Mouse (Mus musculus) right cerebral cortex, postnatal 36 days (tissue): ENCODE measurements around the gene Ntrk3.

Experiments
- DNase-seq, 2 experiments: peaks; one replicate each; pipeline ENCODE4 v3.0.0; 2022; ENCODE audit warnings: low spot score in 2 of 2, mixed read lengths in 1 of 2

Gene Ntrk3

DNA sequence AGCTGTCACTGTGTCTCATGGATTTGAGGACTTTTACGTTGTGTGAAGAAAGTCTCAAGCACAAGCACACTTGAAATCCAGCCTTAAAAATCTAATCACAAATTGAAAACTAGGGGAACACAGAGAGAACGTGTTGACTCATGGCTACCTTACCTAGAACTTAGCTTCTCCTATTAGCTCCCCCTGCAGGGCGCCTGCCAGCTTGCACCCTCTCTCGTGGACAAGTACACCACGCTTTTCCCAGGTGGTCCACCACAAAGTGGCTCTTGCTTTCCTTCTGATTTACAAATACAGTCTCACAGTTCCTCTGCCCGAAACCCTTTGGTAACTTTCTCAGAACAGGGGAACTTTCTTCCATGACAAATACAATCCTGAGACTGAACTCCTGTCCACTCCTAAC lies 94.1 kb downstream of the Ntrk3 start:
- DNase-seq = no peak

- no peak for DNase-seq
Observed at GRCm38 (mm10) chr7:78623686-78624085, 114.1 kb downstream of the Ntrk3 start.

GRCm38 (mm10) chr7:78621115-78621514 lies 116.7 kb downstream of the Ntrk3 start:
- no peak for DNase-seq

GRCm38 (mm10) chr7:78619818-78620577 lies 117.8 kb downstream of the Ntrk3 start:
- DNase-seq = no peak

GRCm38 (mm10) chr7:78605538-78606130 lies 132.2 kb downstream of the Ntrk3 start:
- DNase-seq = no peak

GRCm38 (mm10) chr7:78603922-78604321 lies 133.9 kb downstream of the Ntrk3 start:
- no peak for DNase-seq

GRCm38 (mm10) chr7:78601851-78602250 lies 136.0 kb downstream of the Ntrk3 start:
- DNase-seq = peak in 1 of 2 experiments; percentile 67

DNA sequence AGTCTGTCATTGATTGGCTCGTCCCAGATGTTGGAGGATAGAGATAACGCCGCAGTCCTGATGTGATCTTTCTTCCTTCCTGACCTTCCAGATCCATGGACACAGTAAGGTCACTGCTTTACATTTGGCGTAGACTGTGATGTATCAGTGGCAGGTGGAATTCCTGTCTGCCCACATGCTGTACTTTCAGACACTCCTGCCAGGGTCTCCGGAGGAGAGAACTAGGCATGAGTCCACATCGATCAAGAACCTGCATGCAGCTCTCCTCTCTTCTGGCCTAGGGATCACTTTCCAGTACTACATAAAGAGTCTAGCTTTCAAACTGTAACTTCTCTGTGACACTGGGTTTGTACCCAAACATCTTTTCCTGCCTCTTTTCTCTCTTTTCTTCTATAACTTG lies 136.9 kb downstream of the Ntrk3 start:
- no peak for DNase-seq

- DNase-seq = no peak
Observed at GRCm38 (mm10) chr7:78599941-78600677, 137.7 kb downstream of the Ntrk3 start.

GRCm38 (mm10) chr7:78598147-78598546 lies 139.7 kb downstream of the Ntrk3 start:
- DNase-seq = no peak

DNA sequence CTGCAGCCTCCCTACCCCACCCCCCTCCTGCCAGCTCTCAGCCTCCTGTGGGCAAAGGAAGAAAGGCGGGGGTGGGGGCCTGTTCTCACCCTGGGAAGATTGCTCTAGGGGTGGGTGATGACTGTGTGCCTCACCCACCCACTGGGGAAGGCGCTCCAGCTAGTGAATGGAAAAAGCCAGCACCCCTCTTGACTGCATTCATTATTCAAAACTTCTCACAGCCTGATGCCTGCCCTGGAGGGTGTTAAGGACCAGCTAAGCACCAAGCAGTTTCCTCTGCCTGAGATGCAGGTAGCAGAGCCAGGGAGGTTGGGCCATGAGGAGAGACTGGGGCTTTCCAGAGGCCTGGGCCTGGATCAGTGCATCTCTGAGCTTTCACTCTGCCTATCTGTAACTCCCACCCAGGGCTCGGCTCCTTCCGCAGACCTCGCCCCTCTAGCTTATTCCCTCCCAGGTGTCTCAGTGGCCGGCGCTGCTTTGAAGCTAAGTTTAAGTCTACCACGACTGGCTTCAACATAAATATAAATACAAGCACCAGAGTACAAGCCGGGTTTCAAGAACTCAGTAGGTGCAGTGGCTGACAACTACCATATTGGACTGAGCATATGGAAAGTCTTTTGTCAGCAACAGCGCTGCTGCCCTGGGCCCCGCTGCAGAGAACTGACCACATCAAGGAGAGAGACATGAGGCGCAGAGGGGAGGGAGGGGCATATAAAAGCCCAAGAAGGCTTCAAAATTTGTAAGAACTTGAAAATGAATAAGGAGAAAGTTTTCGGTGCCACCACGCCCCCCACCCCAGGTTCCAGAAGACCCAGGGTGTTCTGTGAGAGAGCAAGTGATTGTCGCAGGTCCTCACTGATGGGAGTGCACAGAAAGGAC lies 140.3 kb downstream of the Ntrk3 start:
- peak; percentile 52 to 78 for DNase-seq

GRCm38 (mm10) chr7:78596556-78596955 lies 141.3 kb downstream of the Ntrk3 start:
- no peak for DNase-seq

DNA sequence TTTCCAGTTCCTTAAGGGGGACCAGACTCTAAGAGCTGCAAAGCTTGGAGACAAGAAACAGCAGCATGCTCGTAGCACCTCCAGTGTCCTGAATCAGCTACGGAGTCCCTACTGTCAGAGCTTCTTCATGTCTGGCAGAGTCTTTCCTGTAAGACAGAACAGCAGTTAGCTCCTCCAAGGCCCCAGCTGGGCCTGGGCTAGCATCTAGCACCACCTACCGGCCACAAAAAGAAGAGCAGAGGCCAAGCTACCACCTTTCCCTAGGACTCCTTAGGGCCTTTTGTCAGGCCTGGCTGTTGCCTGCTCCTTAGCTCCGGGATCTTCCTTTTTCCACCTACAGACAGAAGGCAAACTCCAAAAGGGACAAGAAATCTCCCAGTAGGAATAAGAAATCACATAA lies 141.9 kb downstream of the Ntrk3 start:
- peak; percentile 47 to 60 for DNase-seq

DNA sequence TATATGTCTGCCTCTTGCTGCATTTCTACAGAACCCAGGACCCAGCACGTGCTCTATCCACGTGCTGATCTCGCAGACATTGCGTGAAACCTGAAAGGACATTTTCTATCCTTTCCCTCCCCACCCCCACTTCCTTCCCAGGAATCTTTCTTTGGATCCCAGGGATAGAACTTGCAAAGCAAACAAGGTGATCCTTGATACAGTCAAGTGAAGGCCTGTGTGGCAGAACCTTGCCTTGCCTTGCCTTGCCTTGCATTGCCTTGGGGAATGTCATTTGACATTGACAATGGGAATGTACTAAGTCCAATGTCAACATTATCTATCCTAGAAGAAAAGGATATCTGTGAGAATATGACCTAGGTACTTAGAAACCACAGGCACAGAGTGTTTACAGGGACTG lies 144.9 kb downstream of the Ntrk3 start:
- DNase-seq = no peak

DNA sequence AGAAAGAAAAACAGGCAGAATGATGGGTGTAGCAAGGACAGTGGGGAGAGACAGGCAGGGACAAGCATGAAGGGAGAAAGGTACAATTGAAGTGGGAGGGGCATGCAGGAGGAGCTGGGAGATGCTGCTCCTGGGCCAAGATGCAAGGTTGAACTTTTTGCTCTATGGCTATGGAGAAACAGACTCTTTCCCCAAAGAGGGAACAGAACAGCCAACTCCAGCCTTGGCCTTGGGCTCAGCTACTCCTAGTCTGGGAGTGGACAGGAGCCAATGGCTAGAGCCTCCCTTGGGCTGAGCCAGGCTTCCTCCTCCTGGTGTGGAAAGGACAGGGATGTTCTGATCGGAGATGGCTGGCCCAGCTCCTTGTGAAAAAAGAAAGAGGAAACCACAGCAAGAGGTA lies 145.6 kb downstream of the Ntrk3 start:
- DNase-seq = no peak

DNA sequence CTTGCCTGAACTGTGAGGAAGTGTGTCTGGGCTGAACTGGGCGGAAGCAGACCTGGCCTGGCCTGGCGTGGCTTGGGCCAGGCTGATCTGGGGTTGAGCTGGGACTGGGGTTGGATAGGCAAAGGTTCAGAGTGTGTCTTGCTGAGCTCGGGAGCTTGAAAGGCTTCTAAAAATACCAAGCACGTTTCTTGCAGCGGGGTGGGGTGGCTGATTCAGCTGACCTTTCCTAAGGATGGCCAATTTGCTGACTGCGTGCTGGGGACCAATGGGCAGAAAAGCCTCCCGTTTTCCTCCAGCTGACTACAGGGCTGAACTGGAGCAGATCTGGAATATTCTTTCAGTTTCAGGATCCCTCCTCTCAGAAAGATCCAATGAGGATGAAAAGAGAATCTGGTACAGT lies 148.0 kb downstream of the Ntrk3 start:
- DNase-seq = no peak

- no peak for DNase-seq
Observed at GRCm38 (mm10) chr7:78586800-78587199, 151.0 kb downstream of the Ntrk3 start.

- peak; percentile 52 to 61 for DNase-seq
Observed at GRCm38 (mm10) chr7:78585960-78586359, 151.9 kb downstream of the Ntrk3 start.

DNA sequence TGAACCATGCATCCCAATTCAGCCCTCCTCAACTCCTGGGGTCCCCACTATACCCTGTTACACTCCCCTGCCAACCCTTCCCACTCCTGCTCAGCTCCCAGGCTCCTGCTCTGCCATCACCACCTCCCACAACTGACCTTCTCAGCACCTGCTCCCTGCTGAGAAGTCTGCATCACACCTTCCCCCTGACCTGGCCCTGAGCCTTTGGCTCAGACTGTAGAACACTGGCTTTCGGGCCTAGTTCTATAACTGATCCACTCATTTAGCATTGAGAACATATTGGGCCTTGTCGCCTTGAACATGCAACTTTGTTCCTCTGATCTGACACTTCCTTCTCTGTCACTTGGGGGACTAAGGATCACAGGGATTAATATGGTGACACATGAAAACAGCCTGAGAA lies 152.9 kb downstream of the Ntrk3 start:
- DNase-seq = no peak

DNA sequence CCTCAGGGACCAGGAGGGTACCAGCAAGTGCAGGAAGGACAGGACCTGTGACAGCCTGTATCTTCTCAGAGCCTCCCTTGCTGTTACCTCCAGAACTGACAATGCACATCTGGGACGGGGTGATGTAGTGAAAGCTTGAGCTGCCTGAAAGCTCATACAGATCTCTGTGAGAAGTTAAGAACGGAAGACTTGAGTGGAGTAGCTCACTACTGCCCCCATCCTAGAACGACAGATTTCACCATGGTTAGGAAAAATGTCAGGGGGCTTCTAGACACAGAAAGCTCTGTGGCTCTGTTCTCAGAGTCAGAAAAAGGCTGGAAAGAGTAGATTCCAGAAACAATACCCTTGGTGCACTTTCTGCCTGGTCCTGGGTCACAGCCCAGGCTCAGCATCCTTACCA lies 153.3 kb downstream of the Ntrk3 start:
- no peak for DNase-seq

DNA sequence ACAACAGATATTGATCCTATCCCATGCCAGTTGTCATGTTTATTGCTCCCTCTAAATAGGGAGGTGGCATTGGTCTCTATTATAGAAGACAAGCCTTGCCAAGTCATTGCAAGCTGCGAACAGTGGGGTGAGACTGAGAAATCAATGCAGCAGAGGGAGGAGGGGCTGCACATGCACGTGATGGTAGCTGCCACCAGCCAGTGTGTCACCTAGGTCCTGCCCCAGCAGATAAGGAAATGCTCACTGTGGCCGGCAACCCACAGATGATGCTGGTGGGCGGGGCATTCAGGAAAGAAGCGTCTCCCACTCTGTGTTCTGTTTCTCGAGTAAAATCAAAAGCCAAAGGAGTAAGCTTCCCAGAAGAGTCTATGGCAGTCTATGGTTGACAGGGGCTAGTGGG lies 154.1 kb downstream of the Ntrk3 start:
- DNase-seq = no peak

GRCm38 (mm10) chr7:78581341-78581740 lies 156.5 kb downstream of the Ntrk3 start:
- DNase-seq = no peak
